Mouse (Mus musculus) splenic B cell, adult 2 months (primary cell): ENCODE results near the gene Osbpl10.

ENCODE experiments used
- DNase-seq: peaks from one replicate; pipeline ENCODE4 v3.0.0-alpha.2; 2011; ENCODE audit warnings: low read depth, low spot score
- H3K27me3 ChIP-seq: 2 replicates; pipeline ENCODE4 v1.6.1; 2012; ENCODE audit warnings: mild to moderate bottlenecking, low read length, moderate library complexity, mixed read lengths; ENCODE audit not compliant: control insufficient read depth, poor library complexity, insufficient read depth, severe bottlenecking
- H3K36me3 ChIP-seq: 2 replicates; pipeline ENCODE4 v1.6.1; 2012; ENCODE audit warnings: mild to moderate bottlenecking, low read length, moderate library complexity, mixed read lengths; ENCODE audit not compliant: control insufficient read depth, poor library complexity, insufficient read depth, severe bottlenecking

Gene Osbpl10

DNA sequence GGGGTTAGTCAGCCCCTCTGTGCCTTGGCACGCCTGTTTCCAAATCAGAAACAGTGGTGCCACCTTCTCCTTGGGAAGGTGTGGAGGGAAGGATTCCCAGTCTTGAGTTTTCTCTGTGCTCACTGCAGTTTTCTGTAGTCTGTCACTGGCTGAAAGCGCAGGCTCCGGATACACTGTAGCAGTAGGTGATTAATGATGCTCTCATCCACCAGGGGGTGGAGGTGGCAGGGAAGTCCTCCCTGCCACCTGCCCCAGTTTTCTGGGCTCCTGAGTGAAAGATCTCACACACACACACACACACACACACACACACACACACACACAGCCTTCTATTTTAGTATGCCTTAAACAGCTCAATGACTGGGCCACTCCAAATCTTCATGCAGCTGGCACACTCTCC lies 73.6 kb downstream of the Osbpl10 start:
- Histone ChIP-seq H3K27me3 (no peaks in the 10 kb centered on the region), H3K36me3 (no peaks in the 10 kb centered on the region)
- no peak for DNase-seq

DNA sequence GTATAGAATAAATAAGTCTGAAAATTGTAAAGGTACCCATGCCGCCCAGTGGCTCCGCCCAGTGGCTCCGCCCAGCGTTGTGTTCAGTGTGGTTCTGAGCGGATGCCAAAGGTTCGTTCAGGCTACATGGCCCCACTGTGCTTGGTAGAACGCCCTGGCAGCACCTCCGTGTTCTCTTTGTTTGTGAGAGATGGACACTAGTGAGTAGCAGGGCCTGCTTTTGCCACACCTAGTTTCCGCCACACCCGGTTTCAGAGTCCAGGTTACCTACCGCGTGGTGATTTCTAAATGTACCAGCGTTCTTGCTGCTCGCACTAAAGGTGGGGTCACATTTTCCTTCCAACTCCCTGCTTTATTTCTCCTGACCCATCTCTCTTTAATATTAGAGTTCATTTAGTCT lies 75.4 kb downstream of the Osbpl10 start:
- Histone ChIP-seq H3K36me3 (no peaks in the 10 kb centered on the region), H3K27me3 (no peaks in the 10 kb centered on the region)
- DNase-seq: no peak

DNA sequence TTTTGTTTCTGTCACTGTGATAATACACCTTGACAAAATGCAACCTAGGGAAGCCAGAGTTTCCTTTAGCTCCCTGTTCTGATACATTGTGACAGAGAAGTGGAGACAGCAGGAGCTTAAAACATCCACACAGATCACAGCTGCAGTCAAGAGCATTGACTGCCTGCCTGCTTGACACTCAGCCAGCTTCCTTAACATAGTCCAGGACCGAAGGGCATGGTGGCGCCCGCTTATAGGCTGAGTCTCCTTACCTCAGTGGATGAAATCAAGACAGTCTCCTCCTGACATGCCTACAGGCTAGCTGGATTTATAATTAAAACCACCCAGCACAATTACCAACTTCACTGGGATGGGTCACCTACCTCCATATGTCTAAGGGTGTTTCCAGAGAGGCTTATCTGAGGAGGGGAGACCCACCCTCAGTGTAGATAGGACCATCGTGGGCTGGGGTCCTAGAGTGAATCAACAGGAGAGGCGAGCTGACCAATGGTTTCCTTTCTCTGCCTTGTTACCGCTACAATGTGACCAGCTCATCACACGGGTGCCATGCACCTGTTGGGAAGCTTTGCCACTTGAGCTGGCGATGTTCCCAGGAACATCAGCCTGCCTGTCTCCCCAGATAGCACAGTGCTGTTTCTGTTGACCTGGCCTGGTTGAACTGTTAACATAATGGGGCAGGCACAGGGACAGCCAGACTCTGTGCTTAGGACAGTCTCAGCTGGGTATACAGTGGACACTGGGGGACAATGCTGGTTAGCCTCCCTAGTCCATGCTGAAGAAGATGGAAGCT lies 76.9 kb downstream of the Osbpl10 start:
- H3K36me3 ChIP-seq: no peaks in the 10 kb centered on the region
- H3K27me3 ChIP-seq: no peaks in the 10 kb centered on the region
- DNase-seq: no peak

DNA sequence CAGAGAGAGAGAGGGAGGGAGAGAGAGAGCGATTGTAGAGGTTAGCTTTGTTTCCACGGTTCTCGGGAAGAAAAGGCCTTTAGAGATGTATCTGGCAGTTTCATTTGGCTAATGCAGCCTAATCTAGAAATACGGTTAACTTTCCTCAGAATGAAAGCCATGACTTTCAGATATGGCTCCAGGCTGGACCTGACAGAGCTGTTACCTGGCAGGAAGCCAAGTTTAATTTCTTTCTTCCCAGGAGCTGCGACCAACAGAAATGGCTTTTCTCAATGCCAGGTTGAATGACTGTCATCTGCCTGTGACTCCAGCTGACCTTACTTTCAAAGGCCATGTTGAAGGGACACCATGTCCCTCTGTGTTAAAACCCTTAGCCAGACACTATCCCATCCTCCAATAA lies 80.4 kb downstream of the Osbpl10 start:
- Histone ChIP-seq H3K36me3 (no peaks in the 10 kb centered on the region), H3K27me3 (no peaks in the 10 kb centered on the region)
- DNase-seq: no peak

DNA sequence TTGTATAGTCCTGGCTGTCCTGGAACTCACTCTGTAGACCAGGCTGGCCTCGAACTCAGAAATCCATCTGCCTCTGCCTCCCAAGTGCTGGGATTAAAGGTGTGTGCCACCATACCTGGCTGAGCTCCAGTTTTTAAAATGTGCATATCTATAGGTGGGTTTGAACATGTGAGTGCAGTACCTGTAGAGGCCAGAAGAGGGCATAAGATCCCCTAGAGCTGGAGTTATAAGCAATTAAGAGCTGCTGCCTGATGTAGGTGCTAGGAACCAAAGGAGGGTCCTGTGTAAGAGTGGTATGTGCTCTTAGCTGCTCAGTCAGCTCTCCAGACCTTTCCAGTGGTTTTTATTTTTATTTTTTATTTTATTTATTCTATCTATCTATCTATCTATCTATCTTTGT lies 86.5 kb downstream of the Osbpl10 start:
- peak; percentile 40 for DNase-seq
- H3K27me3 ChIP-seq: no peaks in the 10 kb centered on the region
- no peaks in the 10 kb centered on the region for H3K36me3 ChIP-seq

DNA sequence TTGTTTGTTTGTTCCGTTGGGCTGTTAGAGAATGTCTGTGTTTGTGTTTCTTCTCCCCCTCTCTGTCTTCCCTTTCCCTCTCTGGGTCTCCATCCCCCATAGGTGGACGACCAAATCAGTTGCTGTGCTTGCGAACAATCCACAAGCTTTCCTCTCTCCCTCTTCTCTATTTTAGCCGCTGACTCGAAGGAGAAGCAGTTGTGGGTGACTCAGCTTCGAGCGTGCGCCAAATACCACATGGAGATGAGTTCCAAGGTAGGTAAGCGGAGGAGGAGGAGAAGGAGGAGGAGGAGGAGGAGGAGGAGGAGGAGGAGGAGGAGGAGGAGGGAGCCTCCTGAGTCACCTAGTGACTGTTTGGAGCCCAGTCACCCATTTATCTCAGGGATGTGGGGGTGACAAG lies 88.7 kb downstream of the Osbpl10 start:
- Histone ChIP-seq H3K36me3 (no peaks in the 10 kb centered on the region), H3K27me3 (no peaks in the 10 kb centered on the region)
- no peak for DNase-seq

DNA sequence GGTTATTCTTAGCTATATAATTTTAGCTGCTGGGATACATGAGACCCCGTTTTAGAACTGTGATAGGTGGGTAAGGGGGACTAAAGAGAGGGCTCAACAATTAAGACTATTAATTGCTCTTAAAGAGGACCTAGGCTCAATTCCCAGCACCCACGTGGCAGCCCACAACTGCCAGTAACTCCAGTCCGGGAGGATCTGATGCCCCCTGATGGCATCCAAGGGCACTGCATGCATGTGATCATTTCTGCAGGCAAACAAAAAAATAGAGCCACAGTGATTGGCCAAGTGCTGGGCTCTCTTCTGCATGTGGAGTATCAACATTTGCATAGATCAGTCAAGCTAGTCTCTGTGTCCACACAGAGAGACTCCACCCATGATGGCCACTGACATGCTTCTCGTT lies 96.8 kb downstream of the Osbpl10 start:
- Histone ChIP-seq H3K36me3 (no peaks in the 10 kb centered on the region), H3K27me3 (no peaks in the 10 kb centered on the region)
- DNase-seq: no peak

DNA sequence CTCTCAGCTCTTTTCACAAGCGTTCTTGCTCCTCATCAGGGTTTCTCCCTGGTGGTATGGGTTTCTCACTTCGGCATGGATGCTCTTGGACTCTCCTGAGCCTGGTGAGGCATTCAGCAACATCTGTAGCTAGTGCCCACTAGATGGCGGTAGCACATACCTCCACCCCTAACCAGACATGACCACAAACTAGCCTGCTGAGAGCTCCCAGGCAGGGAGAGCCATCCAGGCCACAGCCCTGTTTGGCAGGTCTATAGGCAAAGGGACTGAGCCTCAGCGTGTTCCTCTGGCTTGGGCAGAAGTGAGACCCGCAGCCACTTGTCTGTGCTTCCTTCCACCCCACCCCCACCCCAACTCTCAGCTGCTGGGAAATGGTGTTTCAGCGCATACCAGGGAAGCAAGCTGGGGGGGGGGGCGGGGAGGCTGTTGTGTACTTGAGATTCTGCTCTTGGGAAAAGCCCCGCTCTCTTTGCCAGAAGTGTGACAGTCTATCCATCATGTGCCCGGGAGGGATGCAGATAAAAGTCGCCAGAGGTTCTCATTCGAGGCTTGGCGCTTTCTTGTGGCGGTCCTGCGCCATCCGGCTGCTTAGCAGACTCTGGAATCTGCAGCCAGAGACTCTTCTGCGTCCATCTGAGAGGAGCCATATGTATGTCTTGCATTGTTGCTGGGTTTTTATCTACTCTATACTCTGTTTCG lies 110.1 kb downstream of the Osbpl10 start:
- H3K36me3 ChIP-seq: no peaks in the 10 kb centered on the region
- DNase-seq: peak; percentile 90
- no peaks in the 10 kb centered on the region for H3K27me3 ChIP-seq

DNA sequence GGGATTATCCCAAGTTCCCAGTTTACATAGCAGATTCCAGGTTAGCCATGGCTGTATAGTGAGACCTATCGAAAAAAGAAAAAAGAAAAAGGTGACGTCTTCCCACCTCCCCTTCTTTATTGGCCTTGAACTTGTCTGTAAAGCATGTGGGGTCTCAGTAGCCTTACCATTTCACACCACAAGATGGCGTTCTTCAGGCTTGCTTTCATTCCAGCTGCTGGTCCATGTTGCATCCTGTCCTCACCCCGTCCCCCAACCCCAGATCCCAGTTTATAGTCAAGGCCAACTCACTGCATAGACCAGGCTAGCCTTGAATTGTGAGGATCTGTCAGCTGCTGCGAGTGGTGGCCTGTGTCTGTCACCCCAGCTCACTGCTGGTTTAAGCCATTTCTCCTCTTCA lies 111.3 kb downstream of the Osbpl10 start:
- Histone ChIP-seq H3K27me3 (no peaks in the 10 kb centered on the region), H3K36me3 (no peaks in the 10 kb centered on the region)
- DNase-seq: peak; percentile 28

DNA sequence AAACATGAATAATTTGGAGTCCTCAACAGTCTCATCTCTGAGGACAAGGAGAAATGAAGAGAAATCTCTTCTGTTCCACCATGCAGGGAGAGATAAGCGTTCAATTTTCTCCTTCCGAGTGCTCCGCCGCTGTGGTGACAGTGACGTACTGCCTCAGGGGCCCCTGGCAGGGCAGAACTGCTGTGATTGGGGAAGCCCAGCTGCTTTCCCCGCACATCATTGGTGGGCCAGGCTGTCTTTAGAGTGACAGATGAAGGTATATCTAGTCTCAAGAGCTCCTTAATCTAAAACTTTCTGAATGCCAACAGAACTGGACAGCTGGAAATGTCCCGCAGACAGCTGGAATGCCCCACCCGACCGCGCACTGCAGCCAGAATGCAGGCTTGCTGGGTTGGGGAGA lies 118.1 kb downstream of the Osbpl10 start:
- no peaks in the 10 kb centered on the region for H3K27me3 ChIP-seq
- no peak for DNase-seq

DNA sequence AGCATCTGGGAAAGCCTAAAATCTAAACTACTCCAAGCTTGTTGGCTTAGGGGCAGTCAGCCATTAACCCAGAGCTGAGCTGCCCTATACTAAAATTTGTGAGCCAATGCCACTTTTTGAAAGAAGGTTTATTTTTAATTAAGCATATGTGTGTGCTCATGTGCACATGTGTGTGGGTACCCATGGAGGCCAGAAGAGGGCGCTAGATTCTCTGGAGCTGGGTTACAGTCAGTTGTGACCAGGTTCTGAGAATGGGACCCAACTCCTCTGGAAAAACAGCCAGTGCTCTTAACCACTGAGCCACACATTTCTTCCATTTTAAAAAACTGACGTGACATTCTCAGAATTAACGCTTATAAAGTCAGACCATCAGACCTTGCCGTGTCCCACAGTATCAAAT lies 119.0 kb downstream of the Osbpl10 start:
- Histone ChIP-seq H3K36me3 (no peaks in the 10 kb centered on the region), H3K27me3 (no peaks in the 10 kb centered on the region)
- no peak for DNase-seq

More for the DNA sequence above, 118.1 kb downstream of the Osbpl10 start:
- no peaks in the 10 kb centered on the region for H3K36me3 ChIP-seq

DNA sequence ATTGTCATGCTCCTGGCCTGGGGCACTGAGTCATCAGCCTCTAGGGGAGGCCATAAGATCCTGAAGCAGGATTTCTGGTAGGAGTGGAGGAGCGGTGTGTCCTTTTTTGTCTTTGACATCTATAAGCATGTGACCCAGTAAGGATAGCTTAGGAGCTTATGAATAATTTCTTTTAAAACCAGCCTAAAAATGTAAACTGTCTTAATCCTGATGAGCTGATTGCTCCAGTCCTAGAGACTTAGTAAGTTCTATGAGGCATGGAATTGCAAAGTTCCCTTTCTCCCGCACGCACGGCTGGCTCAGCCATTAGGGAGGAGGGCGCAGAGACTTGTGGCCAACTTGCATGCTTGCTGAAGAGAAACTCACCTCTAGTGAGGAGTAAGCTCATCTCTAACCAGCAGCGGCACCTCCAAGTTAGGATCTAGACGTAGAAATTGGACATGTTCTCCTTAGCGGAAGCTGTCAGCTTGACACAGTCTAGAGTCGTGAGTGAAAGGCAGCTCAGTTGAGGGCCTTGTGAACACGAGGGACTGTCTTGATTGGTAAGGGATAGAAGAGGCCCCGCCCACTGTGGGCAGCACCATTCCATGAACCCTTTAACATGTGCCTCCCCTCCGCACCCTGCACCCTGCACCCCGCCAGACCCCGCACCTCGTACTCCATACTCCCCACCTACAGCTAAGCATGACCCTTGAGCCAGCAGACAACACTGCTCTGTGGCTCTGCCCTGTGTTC lies 122.0 kb downstream of the Osbpl10 start:
- H3K36me3 ChIP-seq: no peaks in the 10 kb centered on the region
- DNase-seq: no peak
- H3K27me3 ChIP-seq: no peaks in the 10 kb centered on the region

DNA sequence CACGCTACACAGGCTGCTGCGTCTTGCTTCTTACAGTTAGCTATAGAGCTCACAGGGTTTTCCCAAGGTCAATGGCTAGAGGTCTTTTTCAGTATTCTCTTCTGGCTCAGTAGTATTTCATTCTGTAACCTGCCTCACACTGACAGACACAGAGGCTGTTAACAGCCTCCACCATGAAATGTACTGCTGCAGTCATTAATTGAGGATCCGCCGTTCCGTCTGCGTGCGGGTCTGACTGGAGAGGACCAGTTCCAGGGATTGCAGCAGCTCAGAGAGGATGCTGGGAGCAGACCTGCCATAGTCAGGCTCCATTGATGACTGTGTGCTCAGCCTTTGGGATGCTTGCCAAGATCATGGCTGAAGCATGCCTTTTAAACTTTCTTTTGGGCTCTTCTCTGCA lies 129.1 kb downstream of the Osbpl10 start:
- no peak for DNase-seq

DNA sequence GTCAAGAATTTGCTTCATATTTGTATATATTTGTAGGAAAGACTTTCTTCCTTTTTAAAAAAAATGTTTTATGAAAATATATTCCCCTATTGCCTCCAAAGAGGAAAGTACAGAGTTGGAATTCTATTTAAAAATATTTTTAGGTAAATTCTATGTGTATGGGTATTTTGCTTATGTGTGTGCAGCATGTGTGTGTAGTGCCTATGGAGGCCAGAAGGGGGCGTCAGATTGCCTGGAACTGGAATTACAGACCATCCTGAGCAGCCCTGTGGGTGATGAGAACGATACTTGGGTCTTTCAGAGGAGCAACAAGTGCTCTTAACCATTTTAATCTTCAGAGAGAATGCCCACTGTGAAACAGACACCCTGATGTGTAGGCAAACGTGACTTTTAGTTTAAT lies 132.3 kb downstream of the Osbpl10 start:
- Histone ChIP-seq H3K27me3 (no peaks in the 10 kb centered on the region), H3K36me3 (no peaks in the 10 kb centered on the region)
- no peak for DNase-seq

More for the DNA sequence above, 129.1 kb downstream of the Osbpl10 start:
- Histone ChIP-seq H3K27me3 (no peaks in the 10 kb centered on the region), H3K36me3 (no peaks in the 10 kb centered on the region)

DNA sequence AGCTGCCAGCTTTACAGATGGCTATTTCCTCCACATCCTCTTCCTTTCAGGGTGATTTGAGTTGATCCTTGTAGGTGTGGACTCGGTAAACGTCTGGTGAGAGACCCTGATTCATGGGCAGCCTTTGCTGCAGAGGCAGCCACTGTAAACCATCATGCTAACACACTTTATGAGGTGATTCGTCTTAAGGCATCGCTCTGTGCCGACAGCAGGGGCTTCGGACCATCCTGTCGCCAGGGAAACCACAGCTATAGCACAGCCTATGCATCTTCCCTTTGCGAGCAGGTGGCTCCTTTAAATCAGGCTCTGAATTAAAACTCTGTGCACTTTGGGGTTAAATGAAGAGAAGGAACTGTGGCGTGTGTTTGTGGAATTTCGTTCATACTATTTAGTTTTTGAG lies 138.9 kb downstream of the Osbpl10 start:
- H3K27me3 ChIP-seq: no peaks in the 10 kb centered on the region
- DNase-seq: no peak
- H3K36me3 ChIP-seq: no peaks in the 10 kb centered on the region
